21 mouse cellular contexts compared by ENCODE assay signal in the genomic region with DNA sequence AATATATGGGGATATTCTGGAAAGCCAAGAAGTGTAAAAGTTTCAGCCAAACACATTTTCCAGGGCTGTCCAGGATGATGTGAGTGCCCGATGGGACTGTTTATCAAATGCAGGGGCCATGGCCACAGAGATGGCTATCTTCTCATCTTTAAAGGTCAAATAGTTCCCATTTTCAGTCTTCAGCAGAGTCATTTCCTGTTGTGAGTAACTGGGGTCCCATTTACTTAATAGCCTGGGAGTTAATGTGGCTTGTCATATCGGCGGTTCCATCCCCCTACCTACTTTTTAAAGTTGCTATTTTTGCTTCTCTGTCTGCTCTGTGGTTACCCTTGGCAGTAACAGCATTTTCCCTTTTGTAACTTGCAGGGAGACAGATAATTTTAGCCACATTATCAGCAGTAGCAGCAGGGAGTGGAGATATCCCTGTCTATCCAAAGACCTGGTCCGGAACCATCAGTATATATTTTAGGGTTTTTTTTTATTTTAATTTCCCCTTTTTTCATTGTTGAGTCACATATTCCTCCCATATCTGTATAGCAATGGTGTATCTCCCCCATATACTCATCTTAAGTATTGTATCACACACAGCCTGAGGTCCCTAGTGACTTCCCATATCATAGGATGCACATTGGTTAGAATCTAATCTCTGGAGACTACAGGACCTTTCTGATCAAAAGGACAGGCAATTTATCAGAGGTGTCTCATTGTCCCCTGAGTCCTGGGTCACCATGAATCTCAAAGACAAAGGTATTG.
DNase-seq lines count a peak whose midpoint lies in the region; ATAC-seq and TF ChIP-seq lines count a peak whose summit lies in the region.
"Had no signal": no experiment of that assay in that cellular context is flagged by ENCODE, and none has a peak within 500 bp of the region (broad histone marks: within the 10 kb centered on the region; RNA-seq: fewer than 3 reads in every experiment).

No protein-coding gene starts in this region.

- H3K27me3 ChIP-seq in heart, postnatal 0 days (ENCODE audit: control insufficient read depth, insufficient read depth, low read length): peaks cover 8% of the 10 kb centered on the region; the same call in 1 of the 2 replicates
- H3K27me3 ChIP-seq in neural tube, embryonic 15.5 days (replicated peaks): no peaks in the 10 kb centered on the region; the same call in 1 of the 2 replicates
- H3K27me3 ChIP-seq: hindbrain, embryonic 15.5 days had no signal

- H3K27ac ChIP-seq in heart, postnatal 0 days (ENCODE audit: low read depth): no peak overlapping the region
- no peak overlapping the region for H3K27ac ChIP-seq in neural tube, embryonic 15.5 days (replicated peaks)
- H3K27ac ChIP-seq: embryonic facial prominence, embryonic 10.5 days; hindbrain, embryonic 15.5 days; kidney, postnatal 0 days; left cerebral cortex, adult 2 months; liver, embryonic 15.5 days; midbrain, embryonic 10.5 days had no signal

- H3K9me3 ChIP-seq in heart, postnatal 0 days (replicated peaks; ENCODE audit: control insufficient read depth, low read length): no peaks in the 10 kb centered on the region
- H3K9me3 ChIP-seq in neural tube, embryonic 15.5 days (replicated peaks): no peaks in the 10 kb centered on the region
- H3K9me3 ChIP-seq: embryonic facial prominence, embryonic 10.5 days; hindbrain, embryonic 15.5 days; liver, embryonic 15.5 days; midbrain, embryonic 10.5 days had no signal

- intact Hi-C loops in heart, postnatal 25 days (cut with DNase I): loop anchor here (2.0 to 10.0 kb wide), 2 partner anchors 263 to 341 kb away; no protein-coding TSS in a partner anchor

- H3K4me1 ChIP-seq in heart, postnatal 0 days (ENCODE audit: control insufficient read depth, insufficient read depth): peaks cover 18% of the 10 kb centered on the region
- H3K4me1 ChIP-seq in neural tube, embryonic 15.5 days: peaks cover 1% of the 10 kb centered on the region
- H3K4me1 ChIP-seq: liver, embryonic 15.5 days had no signal

- no peak for TF ChIP-seq EP300 in heart, postnatal 0 days (IDR thresholded peaks at IDR 0.05; ENCODE audit: low read depth)

- DNase-seq in heart, adult 9 months (ENCODE audit: low spot score in 2 of 2): peak; percentile 21 to 24
- DNase-seq in heart, postnatal 25 days (ENCODE audit: low spot score): no peak
- peak; percentile 15 for DNase-seq in heart, postnatal 0 days (ENCODE audit: low spot score)
- DNase-seq in cerebellum, postnatal 10 days: no peak
- DNase-seq: B cell, adult 2 months; cerebellum, postnatal 14 days; lung, postnatal 10 days; retina, postnatal 1 day; thymus, postnatal 4 days had no signal

- peak; percentile 77 for ATAC-seq in granulocyte monocyte progenitor cell, adult 5-6 weeks (replicated peaks; ENCODE audit: poor library complexity, severe bottlenecking)
- peak; percentile 62; the same call in 1 of the 2 replicates for ATAC-seq in heart, postnatal 0 days (ENCODE audit: insufficient read depth, low read depth)
- ATAC-seq in erythroblast, adult 5-6 weeks (replicated peaks; ENCODE audit: low FRiP score, poor library complexity, severe bottlenecking): no peak
- ATAC-seq in neural tube, embryonic 15.5 days (ENCODE audit: low FRiP score): no peak
- ATAC-seq: forebrain, embryonic 14.5 days; intestine, postnatal 0 days had no signal

- H3K36me3 ChIP-seq in heart, postnatal 0 days (replicated peaks; ENCODE audit: control insufficient read depth, insufficient read depth, low read length): no peaks in the 10 kb centered on the region
- no peaks in the 10 kb centered on the region for H3K36me3 ChIP-seq in neural tube, embryonic 15.5 days
- H3K36me3 ChIP-seq: embryonic facial prominence, embryonic 10.5 days; hindbrain, embryonic 15.5 days; liver, embryonic 15.5 days; midbrain, embryonic 10.5 days had no signal

- no peak overlapping the region for H3K4me3 ChIP-seq in heart, postnatal 0 days (ENCODE audit: low read depth, low read length)
- no peak overlapping the region for H3K4me3 ChIP-seq in neural tube, embryonic 15.5 days (replicated peaks)
- H3K4me3 ChIP-seq: embryonic facial prominence, embryonic 10.5 days; erythroblast, embryonic 14.5 days; hindbrain, embryonic 15.5 days; left cerebral cortex, adult 2 months; liver, embryonic 15.5 days; midbrain, embryonic 10.5 days had no signal

- no peak overlapping the region for H3K9ac ChIP-seq in heart, postnatal 0 days (replicated peaks; ENCODE audit: low read depth, low read length)
- no peak overlapping the region for H3K9ac ChIP-seq in neural tube, embryonic 15.5 days (replicated peaks)
- H3K9ac ChIP-seq: hindbrain, embryonic 15.5 days; liver, embryonic 15.5 days had no signal

- 3% methylated on average over 4 of the region's 4 CpGs for WGBS in heart, postnatal 0 days
- 61% methylated on average over 4 of the region's 4 CpGs for WGBS in neural tube, embryonic 15.5 days

- peak overlapping the region; percentile 11; the same call in 1 of the 2 replicates for H3K4me2 ChIP-seq in heart, postnatal 0 days (ENCODE audit: low read depth, low read length)
- no peak overlapping the region for H3K4me2 ChIP-seq in neural tube, embryonic 15.5 days
- H3K4me2 ChIP-seq: hindbrain, embryonic 15.5 days; liver, embryonic 15.5 days had no signal

- TF ChIP-seq CTCF in heart, postnatal 0 days (IDR thresholded peaks at IDR 0.05; ENCODE audit: low read depth): no peak

Comparison
In these comparisons a context has a peak if more than half of its experiments do, and no peak if none do; other contexts are left out.
1. DNase-seq: peak in heart, adult 9 months (2 of 2) and heart, postnatal 0 days (single experiment); none in heart, postnatal 25 days (single experiment) and cerebellum, postnatal 10 days (0 of 2).
2. ATAC-seq: peak in granulocyte monocyte progenitor cell, adult 5-6 weeks (single experiment) and heart, postnatal 0 days (single experiment); none in erythroblast, adult 5-6 weeks (single experiment) and neural tube, embryonic 15.5 days (single experiment).